Mouse (Mus musculus) frontal cortex, adult 2 months (tissue): ENCODE measurements around the gene Trim15. TPM values are rescaled to one million over a fixed set of nuclear protein-coding genes. Genes with fewer than 3 reads are reported as not detected.
A peak's percentile ranks its signal among the peaks of the same experiment; 100 is the strongest.

Experiments
- DNase-seq, 2 experiments: peaks; one replicate each; pipeline ENCODE4 v3.0.0; 2022; ENCODE audit warnings: low spot score in 1 of 2; ENCODE audit errors: extremely low spot score in 1 of 2
- polyA plus RNA-seq: library from polyadenylated mRNA; depleted of rRNA; stranded (reverse); fragments of >200 nt; gene quantifications from 2 replicates; pipeline ENCODE4 v1.2.3, GENCODE M21; 2012

Trim15 gene
- polyA plus RNA-seq, 1 experiment, result 0.04 TPM

- no peak for DNase-seq
Measured at GRCm38 (mm10) chr17:36869955-36870810, 3.2 kb upstream of the Trim15 start.

DNA sequence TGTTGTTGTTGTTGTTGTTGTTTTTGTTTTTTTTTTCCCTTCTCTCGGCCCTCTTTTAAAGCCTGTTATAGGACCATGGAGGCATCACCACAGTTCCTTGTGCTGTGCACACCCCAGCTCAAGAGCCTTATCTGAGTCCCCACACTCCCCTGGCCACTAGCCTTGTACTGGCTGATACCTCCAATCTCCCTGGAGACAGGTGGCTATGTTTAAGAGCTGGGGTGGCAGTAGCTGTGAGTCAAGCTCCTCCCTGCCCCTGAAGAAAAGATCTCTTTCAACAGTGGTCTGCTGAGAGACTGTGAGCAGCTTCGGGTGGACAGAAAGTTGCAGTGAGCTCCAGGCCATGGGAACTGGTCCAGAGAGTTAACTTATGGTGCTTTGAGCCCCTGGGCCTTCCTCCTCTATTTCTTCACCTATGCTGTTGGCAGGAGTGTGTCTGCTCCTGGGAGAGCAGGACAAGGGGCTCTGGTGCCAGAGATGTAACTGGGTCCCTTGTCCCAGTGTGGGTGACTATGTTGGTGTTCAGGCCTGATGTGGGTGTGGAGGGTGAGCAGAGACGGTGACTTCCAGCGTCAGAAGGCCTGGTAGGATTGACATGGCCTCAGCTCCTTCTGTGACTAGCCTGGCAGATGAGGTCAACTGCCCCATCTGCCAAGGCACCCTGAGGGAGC lies 2.4 kb upstream of the Trim15 start, which contains the start of gene Trim10:
Trim10 (plus strand) TSS at position 291 of the 671 bp plus-strand sequence.
- DNase-seq, result no peak

GRCm38 (mm10) chr17:36868836-36869235 lies 1.8 kb upstream of the Trim15 start:
- DNase-seq, result no peak

DNA sequence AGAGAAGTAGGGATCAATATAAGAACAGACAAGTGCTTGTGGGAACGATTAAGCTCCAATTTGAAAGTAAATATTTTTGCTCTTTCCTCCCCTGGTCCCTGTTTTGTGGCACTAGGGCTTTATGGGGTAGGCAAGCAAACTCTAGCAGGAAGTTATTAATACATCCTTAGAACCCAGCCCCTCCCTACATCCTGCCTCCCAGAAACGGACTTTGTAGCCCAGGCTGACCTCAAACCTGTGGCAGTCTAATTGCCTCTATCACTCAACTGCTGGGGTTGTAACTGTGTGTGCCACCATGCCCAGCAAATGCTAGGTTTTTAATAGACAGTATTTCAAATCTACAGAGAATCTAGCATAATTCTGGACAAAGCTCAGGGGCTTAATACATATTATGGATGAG lies 5.3 kb downstream of the Trim15 start:
- DNase-seq, result no peak

DNA sequence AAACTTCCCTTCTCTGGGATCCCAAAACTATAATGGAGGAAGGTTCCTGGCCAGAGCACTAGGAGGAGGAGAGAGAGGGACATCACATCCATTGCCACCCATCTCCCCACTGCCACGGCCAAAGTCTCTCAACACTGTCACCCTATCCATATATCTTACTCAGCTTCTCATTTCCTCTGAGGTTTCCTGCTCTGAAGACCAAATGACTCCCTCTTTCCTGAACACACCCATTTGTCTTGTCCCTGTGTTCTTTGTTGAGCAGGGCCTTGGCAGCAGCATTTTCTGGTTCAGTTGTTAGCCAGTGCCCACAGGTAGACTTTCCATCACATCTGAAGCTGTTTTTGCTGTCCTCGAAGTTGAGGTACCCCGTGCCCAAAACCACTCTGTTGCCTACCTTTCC lies 8.8 kb downstream of the Trim15 start:
- DNase-seq, result no peak

DNA sequence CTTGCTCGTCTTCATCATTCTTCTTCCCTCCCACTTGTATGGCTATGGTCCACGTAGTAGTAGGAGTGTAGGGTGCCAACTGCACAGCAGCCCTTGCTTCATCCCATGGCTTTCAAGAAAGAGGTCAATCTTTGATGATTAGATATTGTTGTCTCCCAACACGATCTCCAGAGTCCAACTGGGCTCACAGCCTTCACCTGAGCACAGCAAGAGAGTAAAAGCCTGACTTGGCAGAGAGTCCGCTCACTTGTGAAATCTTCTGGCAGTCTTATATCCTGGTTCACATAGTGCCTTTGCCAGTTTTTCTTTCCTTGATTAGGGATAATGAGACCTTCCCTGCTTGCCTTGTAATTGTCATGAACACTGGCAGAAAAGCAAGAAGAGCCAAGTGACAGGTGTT lies 10.8 kb downstream of the Trim15 start:
- no peak for DNase-seq

- DNase-seq, result no peak
Measured at GRCm38 (mm10) chr17:36855484-36855883, 11.5 kb downstream of the Trim15 start.

- no peak for DNase-seq
Measured at GRCm38 (mm10) chr17:36851627-36852026, 15.4 kb downstream of the Trim15 start.

DNA sequence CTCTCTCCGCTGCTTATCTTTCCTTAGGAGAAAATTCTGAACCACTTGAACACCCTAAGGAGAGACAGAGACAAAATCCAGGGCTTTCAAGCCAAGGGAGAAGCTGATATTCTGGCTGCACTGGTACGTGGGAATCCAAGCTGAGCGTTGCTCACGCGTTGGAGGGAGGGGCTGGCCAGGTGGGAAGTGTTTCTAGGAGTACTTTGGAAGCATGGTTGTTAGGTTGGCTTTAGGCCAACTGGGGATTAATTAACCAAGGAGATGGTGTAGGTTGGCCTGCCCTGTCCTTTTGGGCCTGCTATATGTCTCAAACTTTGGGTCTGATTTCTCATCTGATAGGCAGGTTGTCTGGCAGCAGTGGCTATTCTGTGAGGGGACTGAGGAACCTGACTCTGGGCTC lies 15.8 kb downstream of the Trim15 start:
- DNase-seq, result no peak

- no peak for DNase-seq
Measured at GRCm38 (mm10) chr17:36849992-36850391, 17.0 kb downstream of the Trim15 start.

GRCm38 (mm10) chr17:36848911-36849310 lies 18.1 kb downstream of the Trim15 start:
- DNase-seq, result no peak

GRCm38 (mm10) chr17:36844725-36845124 lies 22.3 kb downstream of the Trim15 start:
- no peak for DNase-seq

DNA sequence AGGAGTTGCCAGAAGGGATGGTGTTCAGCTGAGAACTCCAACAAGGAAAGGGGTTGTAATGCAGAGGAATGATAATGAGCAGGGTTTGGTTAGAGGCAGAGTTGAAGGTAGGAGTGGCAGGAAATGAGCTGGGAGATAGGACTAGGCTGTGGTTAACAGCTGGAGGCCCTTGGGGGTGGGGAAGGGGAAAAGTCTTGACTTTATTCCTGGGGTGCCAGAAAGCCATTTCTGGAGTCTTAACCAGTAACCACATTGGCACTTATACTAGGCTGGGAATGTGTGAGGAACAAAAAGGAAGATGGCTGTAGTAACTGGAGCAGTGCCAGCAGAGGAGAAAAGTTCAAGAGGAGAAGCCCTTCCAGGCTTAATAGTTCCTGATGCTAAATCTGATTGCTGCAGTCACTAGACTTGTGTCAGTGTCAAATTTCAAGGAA lies 22.7 kb downstream of the Trim15 start:
- no peak for DNase-seq

DNA sequence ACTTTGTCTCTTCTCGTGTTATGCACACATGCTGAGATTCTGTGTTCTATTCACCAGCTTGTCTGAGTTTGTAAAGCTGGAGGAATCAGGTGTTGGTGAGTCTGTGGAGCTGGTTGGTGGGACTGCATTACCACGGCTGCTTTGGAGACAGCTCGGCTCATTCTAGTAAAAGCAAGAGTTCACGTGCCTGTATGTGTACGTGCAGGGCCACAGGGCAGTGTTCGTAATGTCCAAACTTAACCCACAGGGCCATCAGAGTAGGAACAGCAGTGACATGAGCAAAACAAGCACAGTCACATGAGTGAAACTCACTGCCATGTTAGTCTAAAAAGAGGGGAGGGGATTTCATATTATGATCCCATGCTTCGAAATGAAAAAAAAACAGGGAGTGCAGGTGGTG lies 23.3 kb downstream of the Trim15 start:
- DNase-seq, result no peak

GRCm38 (mm10) chr17:36840961-36841445 lies 26.0 kb downstream of the Trim15 start:
- no peak for DNase-seq

DNA sequence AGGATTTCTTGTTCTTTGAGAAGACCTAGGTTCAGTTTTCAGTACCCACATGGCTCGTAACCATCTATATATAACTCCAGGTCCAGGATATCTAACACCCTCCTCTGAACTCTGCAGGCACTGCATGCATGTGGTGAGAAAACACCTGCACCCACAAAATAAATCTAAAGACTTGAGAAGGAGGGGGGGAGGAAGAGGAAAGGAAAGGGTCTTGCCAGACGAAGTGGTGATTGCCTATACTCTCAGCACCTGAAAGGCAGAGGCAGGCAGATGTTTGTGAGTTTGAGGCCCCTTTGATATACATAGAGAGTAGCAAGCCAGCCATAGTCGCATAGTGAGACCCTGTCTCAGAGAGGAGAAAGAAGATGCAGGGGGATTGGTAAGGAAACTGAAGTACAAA lies 27.1 kb downstream of the Trim15 start:
- no peak for DNase-seq

DNA sequence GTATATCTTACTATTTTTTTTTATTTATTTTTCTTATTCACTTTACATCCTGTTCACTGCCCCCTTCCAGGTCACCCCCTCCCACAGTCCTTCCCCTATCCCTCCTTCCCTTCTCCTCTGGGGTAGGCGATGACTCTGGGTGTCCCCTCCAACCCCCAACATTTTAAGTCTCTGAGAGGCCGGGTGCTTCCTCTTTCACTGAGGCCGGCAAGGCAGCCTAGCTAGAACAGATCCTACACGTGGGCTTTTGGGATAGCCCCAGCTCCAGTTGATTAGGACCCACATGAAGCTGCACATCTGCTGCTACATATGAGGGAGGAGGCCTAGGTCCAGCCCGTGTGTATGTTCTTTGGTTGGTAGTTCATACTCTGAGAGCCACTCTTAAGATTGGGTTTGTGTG lies 28.0 kb downstream of the Trim15 start:
- no peak for DNase-seq

GRCm38 (mm10) chr17:36836874-36837647 lies 29.9 kb downstream of the Trim15 start, which contains the start of gene Trim26:
Gene Trim26, plus strand, starts transcription at chr17:36837134.
- DNase-seq, result peak; percentile 95 to 99

GRCm38 (mm10) chr17:36836427-36836812 lies 30.6 kb downstream of the Trim15 start:
- peak in 1 of 2 experiments; percentile 22 for DNase-seq

- peak; percentile 22 to 68 for DNase-seq
Measured at GRCm38 (mm10) chr17:36835591-36836426, 31.2 kb downstream of the Trim15 start.
